Mouse (Mus musculus): Measurements from ENCODE around the gene Sephs2.
"Not testable (repeated sequence)": the region's sequence is repeated elsewhere in the genome, so short reads cannot be mapped to it uniquely, and the experiment has no call there.

DNA sequence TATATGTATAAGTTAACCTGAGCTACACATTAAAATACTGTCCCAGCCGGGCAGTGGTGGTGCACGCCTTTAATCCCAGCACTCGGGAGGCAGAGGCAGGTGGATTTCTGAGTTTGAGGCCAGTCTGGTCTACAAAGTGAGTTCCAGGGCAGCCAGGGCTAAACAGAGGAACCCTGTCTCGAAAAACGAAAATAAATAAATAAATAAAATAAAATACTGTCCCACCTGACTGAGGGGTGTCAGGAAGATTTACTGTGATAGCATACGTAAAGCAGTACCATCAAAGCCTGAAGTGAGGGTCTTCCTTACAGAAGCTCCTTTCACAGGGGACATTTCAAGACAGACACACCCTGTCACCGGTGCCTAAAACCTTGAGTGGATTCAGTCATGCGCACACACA, 23.3 kb downstream of the Sephs2 start:
- not testable (repeated sequence) for TF ChIP-seq CTCF (IDR thresholded peaks at IDR 0.05; ENCODE audit: control insufficient read depth, insufficient read depth, insufficient read length); MYOG (IDR thresholded peaks at IDR 0.05; ENCODE audit: control insufficient read depth, extremely low read depth, insufficient read length); USF1 (IDR thresholded peaks at IDR 0.05; ENCODE audit: low read depth)

Data from C2C12 (cell line).